Mouse (Mus musculus): Measurements from ENCODE around the gene Tmed9. TPM values are rescaled to one million over a fixed set of nuclear protein-coding genes. Genes with fewer than 3 reads are reported as not detected.

Gene Tmed9
- total and polyA plus RNA-seq, 2 experiments = 45.2 to 62.2 TPM

DNA sequence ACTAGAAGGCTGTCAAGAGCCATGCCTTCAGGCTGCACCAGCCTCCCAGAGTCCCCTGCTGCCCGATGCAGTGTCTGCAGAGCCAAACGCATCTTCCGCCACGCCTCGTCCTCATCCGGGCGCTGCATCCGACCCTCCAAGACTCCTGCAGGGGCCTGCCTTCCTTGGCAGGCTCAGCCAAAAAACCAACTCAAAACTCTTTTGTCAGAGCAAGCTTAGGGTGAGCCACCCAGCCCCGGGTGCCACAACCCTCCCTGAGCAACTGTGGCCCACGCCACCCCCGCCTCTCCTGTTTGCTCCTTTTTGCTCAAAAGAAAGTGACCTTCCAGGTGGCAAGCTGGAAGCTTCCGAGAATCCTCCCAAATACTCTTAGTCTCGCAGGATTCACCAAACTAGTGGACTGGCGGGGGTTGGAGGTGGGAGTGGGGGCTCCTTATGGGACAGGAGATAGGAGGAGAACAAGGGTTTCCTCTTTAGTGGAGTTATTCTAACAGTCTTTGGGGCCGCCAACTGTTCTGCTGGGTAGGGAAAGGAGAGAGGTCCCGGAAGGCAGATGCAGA, 3.7 kb upstream of the Tmed9 start:
- Histone ChIP-seq H3K36me3 (ENCODE audit: control insufficient read depth, insufficient read depth, low read length) (peaks cover 4% of the 10 kb centered on the region; the same call in 1 of the 2 replicates), H3K27ac (replicated peaks; ENCODE audit: insufficient read depth, low read depth, low read length) (no peak overlapping the region), H3K4me1 (ENCODE audit: control insufficient read depth, insufficient read depth, low read length) (peaks cover 6% of the 10 kb centered on the region), H3K79me2 (ENCODE audit: control insufficient read depth, insufficient read depth, low read length) (peaks cover 26% of the 10 kb centered on the region), H3K4me3 (ENCODE audit: insufficient read depth, low read depth, low read length) (peak overlapping the region; percentile 90), H3K27me3 (ENCODE audit: control insufficient read depth, insufficient read depth, low read length) (no peaks in the 10 kb centered on the region), H3K9ac (ENCODE audit: low read depth, low read length) (peak overlapping the region; percentile 96)
- TF ChIP-seq CTCF (IDR thresholded peaks at IDR 0.05; ENCODE audit: low read depth, low read length) = no peak
- TF ChIP-seq POLR2A (IDR thresholded peaks at IDR 0.05; ENCODE audit: extremely low read depth, insufficient read depth, low read length) = no peak
- no peak for DNase-seq (ENCODE audit: extremely low read depth, low read depth, low spot score)
- 51% methylated on average over 16 of the region's 16 CpGs for WGBS

DNA sequence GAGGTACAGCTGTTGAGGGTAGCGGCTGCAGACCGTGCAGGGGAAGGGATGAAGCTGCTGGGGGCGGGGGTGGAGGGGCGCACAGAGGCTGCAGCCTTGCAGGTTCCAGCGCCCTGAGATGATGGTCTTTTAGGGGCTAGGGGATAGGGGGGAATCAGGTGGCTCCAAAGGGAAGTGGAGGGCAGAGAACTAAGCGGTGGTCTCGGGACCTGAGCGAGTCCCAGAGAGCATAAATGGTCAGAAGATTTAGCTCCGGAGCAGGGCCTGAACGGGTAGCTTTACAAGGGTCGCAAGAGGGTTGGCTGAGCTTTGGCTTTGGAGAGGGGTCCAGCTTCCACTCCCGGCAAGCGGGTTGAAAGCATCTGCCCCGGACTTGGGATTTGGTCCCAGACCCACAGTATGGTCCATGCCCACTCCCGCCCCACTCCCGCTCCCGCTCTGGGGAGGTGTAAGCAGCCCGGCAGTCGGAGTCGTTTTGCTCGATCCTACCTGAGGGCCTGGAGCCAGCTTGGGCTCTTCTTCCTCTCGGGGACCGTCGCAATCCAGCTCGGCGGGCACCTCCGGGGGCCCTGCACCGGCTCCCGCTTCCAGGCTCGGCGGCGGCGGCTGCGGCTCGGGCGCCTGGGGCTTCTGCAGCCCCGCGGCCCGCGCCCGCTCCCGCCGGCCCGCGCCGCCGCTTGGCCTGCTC, 3.1 kb upstream of the Tmed9 start:
- H3K36me3 ChIP-seq (ENCODE audit: control insufficient read depth, insufficient read depth, low read length) = peaks cover 1% of the 10 kb centered on the region; the same call in 1 of the 2 replicates
- H3K4me1 ChIP-seq (ENCODE audit: control insufficient read depth, insufficient read depth, low read length) = peaks cover 6% of the 10 kb centered on the region
- DNase-seq (ENCODE audit: extremely low read depth, low read depth, low spot score) = peak; percentile 13
- H3K27me3 ChIP-seq (ENCODE audit: control insufficient read depth, insufficient read depth, low read length) = no peaks in the 10 kb centered on the region
- peak overlapping the region; percentile 96 for H3K9ac ChIP-seq (ENCODE audit: low read depth, low read length)
- 3% methylated on average over 42 of the region's 47 CpGs for WGBS
- TF ChIP-seq POLR2A (IDR thresholded peaks at IDR 0.05; ENCODE audit: extremely low read depth, insufficient read depth, low read length) (no peak), CTCF (IDR thresholded peaks at IDR 0.05; ENCODE audit: low read depth, low read length) (no peak)
- H3K79me2 ChIP-seq (ENCODE audit: control insufficient read depth, insufficient read depth, low read length) = peaks cover 26% of the 10 kb centered on the region
- H3K4me3 ChIP-seq (ENCODE audit: insufficient read depth, low read depth, low read length) = peak overlapping the region; percentile 90
- H3K27ac ChIP-seq (replicated peaks; ENCODE audit: insufficient read depth, low read depth, low read length) = peak overlapping the region; percentile 31; the same call in 1 of the 2 replicates

DNA sequence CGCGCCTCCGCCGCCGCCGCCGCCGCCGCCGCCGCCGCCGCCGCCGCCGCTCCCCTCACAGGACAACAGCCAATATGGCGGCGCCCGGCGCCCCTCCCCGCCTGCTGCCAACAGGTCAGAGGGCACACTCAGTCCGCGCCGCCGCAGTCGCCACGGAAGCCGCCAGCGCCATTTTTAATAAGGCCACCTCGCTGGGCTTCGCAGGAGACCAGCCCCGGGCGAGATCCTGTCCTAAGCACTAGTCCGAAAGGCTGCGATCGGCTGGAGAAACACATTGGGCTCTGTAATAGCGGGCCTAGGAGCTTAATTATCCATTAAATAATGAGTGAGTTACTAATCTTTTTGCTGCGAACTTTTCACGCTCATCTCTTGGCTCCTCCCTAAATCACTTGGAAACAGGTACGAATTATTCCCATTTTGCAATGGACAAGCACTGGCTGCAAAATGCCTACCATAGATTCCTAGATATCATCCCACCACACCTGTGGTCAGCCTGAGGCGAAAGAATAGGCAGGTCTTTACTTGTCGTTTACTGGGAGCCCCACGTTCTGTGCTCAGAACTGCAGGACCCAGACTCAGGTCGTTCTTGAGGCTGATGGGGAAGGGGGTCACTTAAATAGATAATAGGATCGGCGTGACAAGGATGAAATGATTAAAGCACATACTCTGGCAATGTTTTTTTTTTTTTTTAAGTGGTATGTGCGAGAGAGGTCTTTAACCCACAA, 2.3 kb upstream of the Tmed9 start, which contains the start of gene Fam193b:
Gene Fam193b, minus strand, starts transcription at position 94 of the 725 bp plus-strand sequence.
- Histone ChIP-seq H3K27ac (replicated peaks; ENCODE audit: insufficient read depth, low read depth, low read length) (peak within 1 kb of the TSS; percentile 57), H3K4me1 (ENCODE audit: control insufficient read depth, insufficient read depth, low read length) (peaks cover 6% of the 10 kb centered on the region), H3K9ac (ENCODE audit: low read depth, low read length) (peak within 1 kb of the TSS; percentile 96), H3K27me3 (ENCODE audit: control insufficient read depth, insufficient read depth, low read length) (no peaks in the 10 kb centered on the region), H3K36me3 (ENCODE audit: control insufficient read depth, insufficient read depth, low read length) (peaks cover 1% of the 10 kb centered on the region; the same call in 1 of the 2 replicates), H3K79me2 (ENCODE audit: control insufficient read depth, insufficient read depth, low read length) (peaks cover 26% of the 10 kb centered on the region), H3K4me3 (ENCODE audit: insufficient read depth, low read depth, low read length) (peak within 1 kb of the TSS; percentile 90)
- WGBS = 3% methylated on average over 47 of the region's 47 CpGs
- TF ChIP-seq CTCF (IDR thresholded peaks at IDR 0.05; ENCODE audit: low read depth, low read length) = no peak
- TF ChIP-seq POLR2A (IDR thresholded peaks at IDR 0.05; ENCODE audit: extremely low read depth, insufficient read depth, low read length) = 0 out of 2 replicates have a peak, but pooled peaks have one; percentile 17
- peak; percentile 68 for DNase-seq (ENCODE audit: extremely low read depth, low read depth, low spot score)

DNA sequence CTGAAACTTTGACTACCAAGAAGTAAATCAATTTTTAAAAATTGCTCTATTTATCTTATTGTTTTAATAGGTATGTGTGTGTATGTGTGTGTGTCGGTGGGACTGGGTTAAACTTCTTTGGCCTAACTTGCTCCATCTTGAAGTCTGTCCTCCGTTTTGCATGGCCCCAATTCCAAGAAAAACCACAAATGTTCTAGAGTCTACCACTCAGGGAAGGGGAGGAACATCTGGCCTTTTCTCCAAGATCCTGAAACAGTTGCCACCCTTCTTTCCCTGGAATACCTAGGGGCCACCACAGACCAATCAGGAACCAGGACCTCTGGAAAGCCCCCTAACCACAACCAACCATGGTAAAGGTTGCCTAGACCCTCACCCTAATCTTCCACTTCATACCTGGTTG, 1.6 kb upstream of the Tmed9 start:
- DNase-seq (ENCODE audit: extremely low read depth, low read depth, low spot score) = no peak
- H3K4me1 ChIP-seq (ENCODE audit: control insufficient read depth, insufficient read depth, low read length) = peaks cover 6% of the 10 kb centered on the region
- no peak overlapping the region for H3K27ac ChIP-seq (replicated peaks; ENCODE audit: insufficient read depth, low read depth, low read length)
- peaks cover 25% of the 10 kb centered on the region for H3K79me2 ChIP-seq (ENCODE audit: control insufficient read depth, insufficient read depth, low read length)
- 90% methylated on average over 2 of the region's 2 CpGs for WGBS
- no peak overlapping the region for H3K9ac ChIP-seq (ENCODE audit: low read depth, low read length)
- H3K27me3 ChIP-seq (ENCODE audit: control insufficient read depth, insufficient read depth, low read length) = no peaks in the 10 kb centered on the region
- TF ChIP-seq CTCF (IDR thresholded peaks at IDR 0.05; ENCODE audit: low read depth, low read length) (no peak), POLR2A (IDR thresholded peaks at IDR 0.05; ENCODE audit: extremely low read depth, insufficient read depth, low read length) (no peak)
- H3K36me3 ChIP-seq (ENCODE audit: control insufficient read depth, insufficient read depth, low read length) = no peaks in the 10 kb centered on the region; the same call in 1 of the 2 replicates
- H3K4me3 ChIP-seq (ENCODE audit: insufficient read depth, low read depth, low read length) = no peak overlapping the region

DNA sequence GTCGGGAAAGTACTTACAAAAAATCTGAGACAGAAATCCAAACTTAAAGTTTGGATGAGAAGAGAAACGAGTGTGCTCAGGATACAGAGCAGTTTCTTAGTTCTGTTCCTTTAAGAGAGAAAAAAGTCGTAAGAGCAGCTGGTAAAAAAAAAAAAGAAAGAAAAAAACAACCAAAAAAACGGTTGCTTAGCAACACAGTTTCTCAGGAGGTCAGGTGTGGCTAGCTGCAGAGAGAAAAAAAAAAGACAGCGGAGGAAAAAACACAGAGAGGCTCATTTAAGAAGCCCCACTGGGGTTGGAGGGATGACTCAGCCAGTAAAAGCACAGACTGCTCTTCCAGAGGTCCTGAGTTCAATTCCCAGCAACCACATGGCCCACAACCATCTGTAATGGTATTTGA, 789 bp downstream of the Tmed9 start:
- Histone ChIP-seq H3K36me3 (ENCODE audit: control insufficient read depth, insufficient read depth, low read length) (no peaks in the 10 kb centered on the region), H3K27ac (replicated peaks; ENCODE audit: insufficient read depth, low read depth, low read length) (no peak overlapping the region), H3K4me3 (ENCODE audit: insufficient read depth, low read depth, low read length) (no peak overlapping the region), H3K9ac (ENCODE audit: low read depth, low read length) (no peak overlapping the region), H3K79me2 (ENCODE audit: control insufficient read depth, insufficient read depth, low read length) (peaks cover 18% of the 10 kb centered on the region; the same call in 1 of the 2 replicates), H3K4me1 (ENCODE audit: control insufficient read depth, insufficient read depth, low read length) (peaks cover 6% of the 10 kb centered on the region), H3K27me3 (ENCODE audit: control insufficient read depth, insufficient read depth, low read length) (no peaks in the 10 kb centered on the region)
- 77% methylated on average over 5 of the region's 5 CpGs for WGBS
- no peak for DNase-seq (ENCODE audit: extremely low read depth, low read depth, low spot score)
- TF ChIP-seq POLR2A (IDR thresholded peaks at IDR 0.05; ENCODE audit: extremely low read depth, insufficient read depth, low read length) (no peak), CTCF (IDR thresholded peaks at IDR 0.05; ENCODE audit: low read depth, low read length) (no peak)

Data from liver, adult 2 months (tissue).